Mouse (Mus musculus): ENCODE results near the gene Oasl1.

Gene Oasl1

GRCm38 (mm10) chr5:114970824-114971227 is 47.8 kb downstream of the Oasl1 start, which contains the start of gene Hnf1a:
Gene Hnf1a, minus strand, starts transcription at chr5:114971094.
- DNase-seq, result no peak

DNA sequence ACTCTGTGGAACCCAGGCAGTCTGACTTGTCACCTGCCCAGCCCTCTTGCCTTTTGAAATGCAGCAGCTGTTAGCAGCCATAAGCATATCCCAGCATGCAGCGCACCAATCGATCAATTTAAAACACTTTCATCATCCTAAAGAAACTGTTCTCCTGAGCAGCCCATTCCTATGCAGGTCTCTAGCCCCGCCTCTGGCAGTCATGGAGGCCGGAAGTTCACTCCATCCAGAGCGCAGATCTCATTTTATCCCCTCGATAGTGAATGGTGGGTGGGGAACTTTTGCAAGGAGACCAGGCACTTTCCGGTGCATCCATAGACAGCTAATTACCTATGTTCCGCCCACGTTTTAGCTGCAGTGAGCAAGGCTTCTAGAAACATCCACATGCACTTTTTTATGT is 49.2 kb downstream of the Oasl1 start:
- DNase-seq, result no peak

- no peak for DNase-seq
Measured at GRCm38 (mm10) chr5:114973131-114973530, 50.1 kb downstream of the Oasl1 start.

- DNase-seq, result no peak
Measured at GRCm38 (mm10) chr5:114976935-114977334, 53.9 kb downstream of the Oasl1 start.

DNA sequence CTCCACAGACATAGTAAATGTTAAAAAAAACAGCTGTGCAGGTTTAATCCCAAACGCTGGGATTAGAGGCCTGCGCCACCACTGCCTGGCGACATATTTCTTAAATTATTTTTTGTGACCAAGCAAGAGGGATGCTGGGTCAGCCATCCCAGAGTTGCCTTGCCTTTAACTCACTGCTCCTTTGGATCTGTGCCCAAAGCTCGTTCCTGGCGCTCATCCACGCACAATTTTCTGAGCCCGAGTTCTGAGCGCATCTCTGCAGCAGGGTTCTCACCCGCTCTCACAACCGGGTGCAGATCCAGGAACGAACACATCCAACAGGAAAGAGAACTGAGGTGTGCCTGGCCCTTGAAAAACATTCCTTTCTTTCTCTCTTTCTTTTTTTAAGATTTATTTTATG is 55.4 kb downstream of the Oasl1 start:
- DNase-seq, result no peak

DNA sequence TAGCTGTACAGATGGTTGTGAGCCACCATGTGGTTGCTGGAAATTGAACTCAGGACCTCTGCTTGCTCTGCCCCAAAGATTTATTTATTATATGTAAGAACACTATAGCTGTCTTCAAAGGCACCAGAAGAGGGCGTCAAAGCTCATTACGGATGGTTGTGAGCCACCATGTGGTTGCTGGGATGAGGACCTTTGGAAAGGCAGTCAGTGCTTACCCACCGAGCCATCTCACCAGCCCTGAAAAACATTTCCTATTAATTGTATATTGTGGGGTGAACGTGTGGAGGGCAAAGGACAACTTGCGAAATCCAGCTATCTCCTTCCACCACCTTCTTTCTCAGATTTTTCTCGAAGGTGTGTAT is 55.8 kb downstream of the Oasl1 start:
- no peak for DNase-seq

- peak; percentile 75 for DNase-seq
Measured at GRCm38 (mm10) chr5:114979250-114980121, 56.4 kb downstream of the Oasl1 start.

GRCm38 (mm10) chr5:114980122-114980748 is 57.2 kb downstream of the Oasl1 start:
- no peak for DNase-seq

DNA sequence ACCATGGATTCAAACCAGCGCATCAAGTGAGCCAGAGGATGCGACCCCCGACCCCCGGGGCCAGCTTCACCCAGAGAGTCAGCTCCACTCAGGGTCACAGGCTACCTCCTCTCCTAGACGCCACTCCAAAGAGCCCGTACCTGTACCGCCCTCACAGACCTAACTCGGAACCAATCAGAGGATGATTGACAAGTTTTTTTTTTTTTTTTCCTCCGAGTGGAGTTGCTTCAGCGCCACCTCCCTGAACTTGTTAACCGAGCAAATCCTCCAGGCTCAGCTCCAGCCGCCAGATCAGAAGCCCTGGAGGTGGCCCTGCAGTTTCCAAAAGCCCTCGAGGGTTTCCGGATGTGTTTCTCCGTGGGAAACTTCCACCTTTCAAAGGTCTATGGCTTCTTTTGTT is 59.0 kb downstream of the Oasl1 start:
- no peak for DNase-seq

DNA sequence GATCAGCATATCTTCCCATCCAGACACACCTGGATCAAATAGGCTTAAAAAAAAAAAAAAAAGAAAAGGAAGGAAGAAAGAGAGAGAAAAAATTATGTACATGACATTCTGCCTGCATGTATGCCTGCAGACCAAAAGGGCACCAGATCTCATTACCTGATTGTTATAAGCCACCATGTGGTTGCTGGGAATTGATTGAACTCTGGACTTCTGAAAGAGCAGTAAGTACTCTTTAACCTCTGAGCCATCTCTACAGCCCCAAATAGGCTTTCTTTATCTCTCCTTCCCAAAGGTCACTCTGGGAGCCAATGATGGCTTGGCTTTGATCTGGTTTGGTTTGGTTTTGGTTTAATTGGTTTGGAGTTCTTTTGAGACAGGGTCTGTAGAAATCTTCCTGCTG is 62.0 kb downstream of the Oasl1 start:
- no peak for DNase-seq

All from right cerebral cortex, postnatal 25 days (tissue).